Mouse (Mus musculus): ENCODE results near the gene Nt5dc1.

GRCm38 (mm10) chr10:34461451-34461850 lies 43.1 kb upstream of the Nt5dc1 start:
- TF ChIP-seq EP300 (IDR thresholded peaks at IDR 0.05; ENCODE audit: low read depth) = no peak
- no peak for TF ChIP-seq CTCF (IDR thresholded peaks at IDR 0.05; ENCODE audit: low read depth)

Data from heart, postnatal 0 days (tissue).